Mouse (Mus musculus) heart, postnatal 36 days (tissue): ENCODE measurements around the gene Megf8. TPM values are rescaled to one million over a fixed set of nuclear protein-coding genes. Genes with fewer than 3 reads are reported as not detected.
"Not testable (repeated sequence)": the region's sequence is repeated elsewhere in the genome, so short reads cannot be mapped to it uniquely, and the experiment has no call there.

Source experiments
- DNase-seq, 2 experiments: peaks; one replicate each; pipeline ENCODE4 v3.0.0; 2021 to 2022
- intact Hi-C: fragments of 180-260 bp; cut with DNase I; formaldehyde crosslinking; loops from one replicate; pipeline ENCODE4 v1.15.1; 2025
- total RNA-seq, 2 experiments: library from RNA; stranded (reverse); gene quantifications; 2 replicates each; pipeline ENCODE4 v1.2.3; 2021

Gene Megf8
- total RNA-seq, 2 experiments from 2014 or later = 30.4 to 31.1 TPM

GRCm38 (mm10) chr7:25393451-25394210 is 76.7 kb downstream of the Megf8 start:
- intact Hi-C loops = no loop called here
- DNase-seq = no peak

- DNase-seq = no peak
- intact Hi-C loops = loop anchor here (5.0 kb wide), 2 partner anchors 77 to 1077 kb away; partner anchors contain the start of genes Megf8 and Zfp94
Observed at GRCm38 (mm10) chr7:25394754-25395153, 77.8 kb downstream of the Megf8 start.

GRCm38 (mm10) chr7:25395186-25395557 is 78.2 kb downstream of the Megf8 start:
- intact Hi-C loops = loop anchor here (5.0 kb wide), 2 partner anchors 78 to 1078 kb away; partner anchors contain the start of genes Megf8 and Zfp94

GRCm38 (mm10) chr7:25395558-25396521 is 78.9 kb downstream of the Megf8 start:
- DNase-seq = peak; percentile 95 to 98
- intact Hi-C loops = loop anchor here (5.0 kb wide), 2 partner anchors 79 to 1079 kb away; partner anchors contain the start of genes Megf8 and Zfp94

More at GRCm38 (mm10) chr7:25395186-25395557, 78.2 kb downstream of the Megf8 start:
- DNase-seq = no peak

- intact Hi-C loops = loop anchor here (5.0 kb wide), 2 partner anchors 79 to 1079 kb away; partner anchors contain the start of genes Megf8 and Zfp94
- no peak for DNase-seq
Observed at GRCm38 (mm10) chr7:25396621-25397020, 79.7 kb downstream of the Megf8 start.

- no peak for DNase-seq
- intact Hi-C loops = loop anchor here (5.0 kb wide), 2 partner anchors 81 to 1081 kb away; partner anchors contain the start of genes Megf8 and Zfp94
Observed at GRCm38 (mm10) chr7:25398610-25399009, 81.6 kb downstream of the Megf8 start, which contains the start of gene Lipe. Lipe (minus strand) TSS chr7:25398710.

- DNase-seq = not testable (repeated sequence)
- intact Hi-C loops = loop anchor here (5.0 kb wide), 2 partner anchors 82 to 1082 kb away; partner anchors contain the start of genes Megf8 and Zfp94
Observed at GRCm38 (mm10) chr7:25399028-25399427, 82.1 kb downstream of the Megf8 start.

- no peak for DNase-seq
- intact Hi-C loops = loop anchor here (2.0 to 5.0 kb wide), 2 partner anchors 33 to 74 kb away; partner anchors contain the start of gene Cnfn
Observed at GRCm38 (mm10) chr7:25401551-25401950, 84.6 kb downstream of the Megf8 start.

GRCm38 (mm10) chr7:25401986-25402385 is 85.0 kb downstream of the Megf8 start:
- intact Hi-C loops = loop anchor here (2.0 to 5.0 kb wide), 2 partner anchors 33 to 75 kb away; partner anchors contain the start of gene Cnfn
- no peak for DNase-seq

- peak; percentile 55 to 59 for DNase-seq
- intact Hi-C loops = loop anchor here (5.0 kb wide), 1 partner anchor 75 kb away; no protein-coding TSS in a partner anchor
Observed at GRCm38 (mm10) chr7:25402671-25403101, 85.7 kb downstream of the Megf8 start.

GRCm38 (mm10) chr7:25406468-25406867 is 89.5 kb downstream of the Megf8 start:
- intact Hi-C loops = no loop called here

GRCm38 (mm10) chr7:25409114-25409760 is 92.3 kb downstream of the Megf8 start:
- intact Hi-C loops = no loop called here

More at GRCm38 (mm10) chr7:25406468-25406867, 89.5 kb downstream of the Megf8 start:
- DNase-seq = no peak

GRCm38 (mm10) chr7:25410969-25411615 is 94.1 kb downstream of the Megf8 start:
- intact Hi-C loops = loop anchor here (5.0 kb wide), 1 partner anchor 279 kb away; no protein-coding TSS in a partner anchor
- DNase-seq = no peak

More at GRCm38 (mm10) chr7:25409114-25409760, 92.3 kb downstream of the Megf8 start:
- no peak for DNase-seq

- no peak for DNase-seq
- intact Hi-C loops = loop anchor here (5.0 kb wide), 1 partner anchor 280 kb away; no protein-coding TSS in a partner anchor
Observed at GRCm38 (mm10) chr7:25411861-25412260, 94.9 kb downstream of the Megf8 start.

- intact Hi-C loops = loop anchor here (5.0 kb wide), 1 partner anchor 281 kb away; no protein-coding TSS in a partner anchor
Observed at GRCm38 (mm10) chr7:25412833-25413441, 96.0 kb downstream of the Megf8 start, which contains the start of gene Cxcl17. Cxcl17 (minus strand) TSS chr7:25412886.

More at GRCm38 (mm10) chr7:25412833-25413441, 96.0 kb downstream of the Megf8 start, which contains the start of gene Cxcl17:
- no peak for DNase-seq
